Mouse (Mus musculus): ENCODE results near the gene Setd3. TPM values are rescaled to one million over a fixed set of nuclear protein-coding genes. Genes with fewer than 3 reads are reported as not detected.

The Setd3 gene
- polyA plus RNA-seq, 1 experiment from 2014 or later = 88.8 TPM

DNA sequence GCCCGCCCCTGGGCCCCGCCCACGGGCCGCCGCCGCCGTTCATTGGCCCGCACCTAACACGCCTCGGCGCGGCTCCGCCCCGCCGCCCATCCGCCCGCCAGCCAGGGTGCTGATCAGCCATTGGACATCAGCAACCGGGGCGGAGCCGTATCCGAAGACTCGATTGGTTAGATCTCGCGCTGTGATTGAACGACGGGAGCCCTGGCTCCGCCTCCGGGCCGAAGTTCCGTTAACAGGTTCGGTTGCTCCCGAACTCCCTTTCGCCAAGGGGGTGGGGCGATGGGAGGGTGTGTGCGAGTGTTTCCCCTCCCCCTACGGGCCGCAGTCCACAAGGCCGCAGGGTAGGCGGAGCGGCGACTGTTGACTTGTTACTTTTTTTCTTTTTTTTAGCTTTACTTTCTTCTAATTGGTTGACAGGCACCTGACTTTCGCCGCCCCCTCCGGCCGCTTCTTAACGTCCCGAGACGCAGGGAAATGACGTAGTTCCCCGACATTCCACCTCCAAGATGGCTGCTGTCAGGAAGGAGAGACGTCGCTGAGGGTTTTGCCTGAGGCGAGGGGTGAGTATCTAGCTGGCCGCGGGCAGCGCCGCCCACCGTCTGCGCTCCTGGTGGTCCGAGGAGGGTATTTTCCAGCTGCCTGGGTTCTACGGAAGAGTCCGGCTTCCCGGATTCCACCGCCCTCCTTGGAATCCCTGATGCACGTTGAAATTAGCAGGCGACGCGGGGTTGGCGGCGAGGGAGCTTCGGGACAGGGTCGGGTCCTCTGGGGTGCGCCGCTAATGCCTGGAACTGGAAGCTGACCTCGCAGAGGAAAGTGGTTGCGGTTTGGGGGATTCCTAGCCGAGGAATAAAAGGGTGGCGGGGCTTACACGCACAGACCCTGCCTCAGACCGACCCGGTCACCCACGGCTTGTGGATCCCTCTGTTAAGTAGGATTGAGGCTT, 480 bp upstream of the Setd3 start, which contains the start of gene Ccnk:
Ccnk (plus strand) TSS at position 259 of the 946 bp plus-strand sequence.
- no peaks in the 10 kb centered on the region; the same call in 1 of the 2 replicates for H3K36me3 ChIP-seq (ENCODE audit: control insufficient read depth, insufficient read depth, low read length)
- H3K27me3 ChIP-seq (ENCODE audit: control insufficient read depth, insufficient read depth, low read depth, low read length) = no peaks in the 10 kb centered on the region
- H3K27ac ChIP-seq (ENCODE audit: low read length) = peak within 1 kb of the TSS; percentile 95
- H3K4me1 ChIP-seq (replicated peaks; ENCODE audit: control insufficient read depth, insufficient read depth, low read length) = peaks cover 25% of the 10 kb centered on the region
- 0% methylated on average over 80 of the region's 82 CpGs for WGBS
- H3K4me3 ChIP-seq (ENCODE audit: low read length) = peak within 1 kb of the TSS; percentile 99
- ATAC-seq (ENCODE audit: low read depth) = peak; percentile 97
- H3K9ac ChIP-seq (ENCODE audit: low read length) = peak within 1 kb of the TSS; percentile 99
- H3K9me3 ChIP-seq (ENCODE audit: control insufficient read depth, low read length) = no peaks in the 10 kb centered on the region
- H3K4me2 ChIP-seq (ENCODE audit: low read depth, low read length) = peak within 1 kb of the TSS; percentile 91

DNA sequence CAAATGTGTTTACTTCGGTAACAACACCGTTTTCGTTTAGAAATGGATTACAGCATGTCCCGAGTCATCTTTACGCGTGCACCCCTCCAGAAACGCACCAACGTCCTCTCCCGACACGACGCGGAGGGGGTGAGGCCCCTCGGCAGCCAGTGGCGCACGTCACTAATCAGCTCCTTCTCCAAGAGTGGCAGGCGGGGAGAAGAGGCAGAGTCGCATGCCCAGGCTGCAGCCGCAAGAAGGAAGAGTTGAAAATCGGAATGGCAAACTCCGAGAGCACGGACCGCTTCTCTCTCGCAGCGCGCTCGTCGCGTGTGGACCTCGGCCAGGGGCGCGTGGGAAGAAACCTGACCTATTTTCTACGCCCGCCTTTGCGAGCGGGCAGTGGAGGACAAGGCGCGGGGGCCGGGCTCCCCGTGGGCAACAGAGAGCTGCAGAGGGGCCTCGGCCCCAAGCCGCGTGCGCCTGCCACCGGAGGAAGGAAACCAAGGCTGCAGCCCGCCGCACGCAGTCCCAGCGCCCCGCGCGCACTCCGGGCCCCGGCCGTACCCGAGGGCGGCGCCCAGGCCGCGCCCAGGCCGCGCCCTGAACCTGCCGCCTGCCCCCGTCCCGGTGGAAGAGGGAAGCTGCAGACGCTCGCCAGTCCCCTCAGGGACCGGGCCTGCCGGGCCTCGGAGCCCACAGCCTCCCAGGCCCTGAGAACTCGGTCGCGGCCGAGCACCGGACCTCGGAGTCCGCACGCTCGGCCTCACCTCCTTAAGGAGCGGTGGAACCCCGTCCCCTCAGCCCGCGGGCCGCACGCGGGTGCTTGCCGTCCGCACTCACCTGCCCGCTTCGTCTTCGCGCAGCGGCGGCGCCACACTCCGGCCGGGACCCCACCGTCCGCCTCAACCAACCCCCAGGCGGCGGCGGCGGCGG, 526 bp downstream of the Setd3 start:
- Histone ChIP-seq H3K27ac (ENCODE audit: low read length) (peak overlapping the region; percentile 95), H3K9ac (ENCODE audit: low read length) (peak overlapping the region; percentile 99), H3K27me3 (ENCODE audit: control insufficient read depth, insufficient read depth, low read depth, low read length) (no peaks in the 10 kb centered on the region), H3K9me3 (ENCODE audit: control insufficient read depth, low read length) (no peaks in the 10 kb centered on the region), H3K4me1 (replicated peaks; ENCODE audit: control insufficient read depth, insufficient read depth, low read length) (peaks cover 25% of the 10 kb centered on the region), H3K4me2 (ENCODE audit: low read depth, low read length) (peak overlapping the region; percentile 79), H3K36me3 (ENCODE audit: control insufficient read depth, insufficient read depth, low read length) (no peaks in the 10 kb centered on the region; the same call in 1 of the 2 replicates), H3K4me3 (ENCODE audit: low read length) (peak overlapping the region; percentile 99)
- peak; percentile 32; the same call in 1 of the 2 replicates for ATAC-seq (ENCODE audit: low read depth)
- WGBS = 0% methylated on average over 86 of the region's 103 CpGs

DNA sequence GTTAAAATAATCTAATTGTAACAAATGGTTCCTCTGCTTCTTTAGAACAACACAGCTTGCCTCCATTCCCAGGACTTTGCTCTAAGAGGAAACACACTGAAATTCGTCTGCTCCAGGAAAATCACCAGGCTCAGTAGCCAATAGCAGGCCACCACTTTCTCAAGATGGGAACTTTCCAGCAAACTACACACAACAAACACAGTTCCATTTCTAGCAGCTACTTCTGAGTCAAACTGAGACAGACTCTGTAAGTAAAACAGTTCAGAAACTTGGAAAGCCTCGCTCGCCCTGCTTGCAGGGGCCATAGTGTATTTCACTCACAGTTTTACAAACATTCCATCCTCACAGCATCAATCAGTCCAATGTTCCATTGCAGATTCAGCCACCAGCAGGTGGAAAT, 2.7 kb downstream of the Setd3 start:
- ATAC-seq (ENCODE audit: low read depth) = no peak
- H3K27me3 ChIP-seq (ENCODE audit: control insufficient read depth, insufficient read depth, low read depth, low read length) = no peaks in the 10 kb centered on the region
- no peak overlapping the region for H3K4me2 ChIP-seq (ENCODE audit: low read depth, low read length)
- no peaks in the 10 kb centered on the region; the same call in 1 of the 2 replicates for H3K36me3 ChIP-seq (ENCODE audit: control insufficient read depth, insufficient read depth, low read length)
- H3K4me1 ChIP-seq (replicated peaks; ENCODE audit: control insufficient read depth, insufficient read depth, low read length) = peaks cover 30% of the 10 kb centered on the region
- H3K9me3 ChIP-seq (ENCODE audit: control insufficient read depth, low read length) = no peaks in the 10 kb centered on the region
- H3K27ac ChIP-seq (ENCODE audit: low read length) = no peak overlapping the region
- no peak overlapping the region for H3K4me3 ChIP-seq (ENCODE audit: low read length)
- whole genome bisulfite sequencing = 57% methylated on average over 3 of the region's 3 CpGs
- H3K9ac ChIP-seq (ENCODE audit: low read length) = no peak overlapping the region

DNA sequence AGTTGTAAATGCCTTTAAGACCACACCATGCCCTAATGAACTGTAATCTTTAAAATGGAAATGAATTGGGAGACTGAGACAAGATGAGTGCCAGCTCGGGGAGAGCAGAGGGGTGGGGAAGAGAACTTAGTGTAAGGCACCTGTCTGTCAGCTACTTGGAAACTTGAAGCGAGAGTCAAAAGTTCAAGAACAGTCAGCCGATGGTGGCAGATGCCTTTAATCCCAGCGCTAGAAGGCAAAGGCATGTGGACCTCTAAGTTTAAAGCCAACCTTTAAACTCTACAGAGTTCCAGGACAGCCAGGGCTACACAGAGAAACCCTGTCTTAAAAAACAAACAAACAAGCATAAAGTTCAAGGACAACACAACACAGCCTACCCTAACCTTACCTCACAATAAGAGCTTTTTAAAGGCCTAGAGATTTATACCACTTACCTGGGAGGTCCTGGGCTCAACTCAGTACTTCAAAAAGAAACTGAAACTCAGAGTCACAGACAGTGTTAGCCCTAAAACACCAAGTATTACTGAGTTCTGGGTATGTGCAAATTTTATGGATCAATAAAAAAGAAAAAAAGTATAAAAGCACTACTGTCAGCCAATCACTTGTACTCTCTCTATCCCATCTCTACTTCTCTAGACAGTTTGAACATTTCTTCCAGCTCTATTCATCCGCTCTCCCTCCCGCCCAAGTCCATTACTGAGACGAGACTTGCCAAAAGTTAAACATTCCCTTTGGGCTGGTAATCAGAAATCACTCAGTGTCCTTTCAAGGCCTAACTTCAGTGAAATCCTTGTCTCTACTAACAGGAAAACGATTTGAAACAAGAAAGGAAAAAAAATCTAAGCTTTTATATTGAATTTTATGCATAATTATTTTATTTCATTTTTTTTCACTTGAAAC, 4.3 kb downstream of the Setd3 start:
- ATAC-seq (ENCODE audit: low read depth) = no peak
- no peaks in the 10 kb centered on the region for H3K9me3 ChIP-seq (ENCODE audit: control insufficient read depth, low read length)
- WGBS = 61% methylated on average over 8 of the region's 8 CpGs
- H3K27me3 ChIP-seq (ENCODE audit: control insufficient read depth, insufficient read depth, low read depth, low read length) = no peaks in the 10 kb centered on the region
- no peak overlapping the region for H3K4me3 ChIP-seq (ENCODE audit: low read length)
- H3K4me2 ChIP-seq (ENCODE audit: low read depth, low read length) = no peak overlapping the region
- no peaks in the 10 kb centered on the region; the same call in 1 of the 2 replicates for H3K36me3 ChIP-seq (ENCODE audit: control insufficient read depth, insufficient read depth, low read length)
- no peak overlapping the region for H3K27ac ChIP-seq (ENCODE audit: low read length)
- H3K4me1 ChIP-seq (replicated peaks; ENCODE audit: control insufficient read depth, insufficient read depth, low read length) = peaks cover 26% of the 10 kb centered on the region
- H3K9ac ChIP-seq (ENCODE audit: low read length) = no peak overlapping the region

DNA sequence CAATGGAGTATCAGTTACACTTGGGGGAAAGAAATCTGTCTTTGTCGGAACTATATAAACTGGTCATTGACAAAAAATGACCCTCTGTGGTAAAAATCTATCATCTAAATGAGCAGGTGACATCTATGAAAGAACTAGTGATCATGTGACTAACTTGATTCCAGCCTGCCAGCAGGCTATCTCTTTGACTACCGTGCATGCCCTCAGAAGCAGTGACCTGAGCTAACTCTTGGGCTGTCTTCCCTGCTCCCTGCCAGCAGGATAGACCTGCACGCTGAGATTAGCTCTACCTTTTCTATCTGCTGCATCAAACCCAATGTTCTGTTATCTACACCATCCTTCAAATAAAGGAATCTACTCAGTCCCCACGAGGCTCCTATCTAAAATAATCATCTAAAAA, 6.5 kb downstream of the Setd3 start:
- Histone ChIP-seq H3K27ac (ENCODE audit: low read length) (no peak overlapping the region), H3K9me3 (ENCODE audit: control insufficient read depth, low read length) (no peaks in the 10 kb centered on the region), H3K4me2 (ENCODE audit: low read depth, low read length) (no peak overlapping the region), H3K4me3 (ENCODE audit: low read length) (no peak overlapping the region), H3K9ac (ENCODE audit: low read length) (no peak overlapping the region), H3K36me3 (ENCODE audit: control insufficient read depth, insufficient read depth, low read length) (no peaks in the 10 kb centered on the region; the same call in 1 of the 2 replicates), H3K4me1 (replicated peaks; ENCODE audit: control insufficient read depth, insufficient read depth, low read length) (peaks cover 29% of the 10 kb centered on the region), H3K27me3 (ENCODE audit: control insufficient read depth, insufficient read depth, low read depth, low read length) (no peaks in the 10 kb centered on the region)
- WGBS = 52% methylated on average over 4 of the region's 4 CpGs
- no peak for ATAC-seq (ENCODE audit: low read depth)

DNA sequence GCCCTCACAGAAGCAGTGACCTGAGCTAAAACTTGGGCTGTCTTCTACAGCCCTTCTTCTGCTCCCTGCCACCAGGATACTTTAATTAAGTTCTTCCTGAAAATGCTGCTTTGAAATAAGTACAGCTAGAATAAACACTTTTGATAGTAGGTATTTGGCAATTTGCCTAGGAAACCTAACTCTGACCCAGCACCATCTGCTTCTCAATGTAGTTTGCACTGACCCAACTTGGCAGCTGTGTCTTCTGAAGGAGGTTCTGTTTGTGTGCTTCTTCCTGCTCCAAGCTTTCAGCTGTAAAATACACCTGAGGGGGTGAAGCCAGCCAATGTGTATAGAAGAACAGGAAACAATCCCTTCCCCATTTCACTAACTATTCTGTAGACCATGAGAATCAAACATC, 7.8 kb downstream of the Setd3 start:
- ATAC-seq (ENCODE audit: low read depth) = no peak; the same call in 1 of the 2 replicates
- Histone ChIP-seq H3K4me1 (replicated peaks; ENCODE audit: control insufficient read depth, insufficient read depth, low read length) (peaks cover 17% of the 10 kb centered on the region), H3K36me3 (ENCODE audit: control insufficient read depth, insufficient read depth, low read length) (no peaks in the 10 kb centered on the region), H3K4me2 (ENCODE audit: low read depth, low read length) (no peak overlapping the region), H3K4me3 (ENCODE audit: low read length) (no peak overlapping the region), H3K27me3 (ENCODE audit: control insufficient read depth, insufficient read depth, low read depth, low read length) (no peaks in the 10 kb centered on the region), H3K27ac (ENCODE audit: low read length) (no peak overlapping the region), H3K9ac (ENCODE audit: low read length) (no peak overlapping the region), H3K9me3 (ENCODE audit: control insufficient read depth, low read length) (no peaks in the 10 kb centered on the region)

DNA sequence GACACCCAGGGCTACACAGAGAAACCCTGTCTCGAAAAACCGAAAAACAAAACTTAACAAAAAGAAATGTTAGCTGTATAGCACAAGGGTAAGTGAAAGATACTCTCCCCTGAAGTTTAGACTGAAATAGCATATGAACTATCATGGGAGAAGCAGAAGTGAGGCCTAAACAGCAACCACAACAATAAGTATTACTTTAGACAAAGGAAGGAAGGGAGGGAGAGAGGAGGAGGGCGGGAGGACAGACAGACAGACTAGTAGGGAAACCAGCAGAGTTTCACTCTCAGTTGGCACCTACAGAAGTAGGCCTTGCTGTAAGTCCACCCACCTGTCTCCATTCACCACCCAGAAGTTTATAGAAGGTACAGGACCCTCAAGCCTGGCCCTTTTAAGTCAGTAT, 8.6 kb downstream of the Setd3 start:
- 86% methylated on average over 3 of the region's 3 CpGs for whole genome bisulfite sequencing
- no peaks in the 10 kb centered on the region for H3K9me3 ChIP-seq (ENCODE audit: control insufficient read depth, low read length)
- H3K27ac ChIP-seq (ENCODE audit: low read length) = no peak overlapping the region
- ATAC-seq (ENCODE audit: low read depth) = no peak
- H3K36me3 ChIP-seq (ENCODE audit: control insufficient read depth, insufficient read depth, low read length) = no peaks in the 10 kb centered on the region
- H3K27me3 ChIP-seq (ENCODE audit: control insufficient read depth, insufficient read depth, low read depth, low read length) = no peaks in the 10 kb centered on the region
- H3K4me2 ChIP-seq (ENCODE audit: low read depth, low read length) = no peak overlapping the region
- peaks cover 16% of the 10 kb centered on the region for H3K4me1 ChIP-seq (replicated peaks; ENCODE audit: control insufficient read depth, insufficient read depth, low read length)
- H3K4me3 ChIP-seq (ENCODE audit: low read length) = no peak overlapping the region
- H3K9ac ChIP-seq (ENCODE audit: low read length) = no peak overlapping the region

DNA sequence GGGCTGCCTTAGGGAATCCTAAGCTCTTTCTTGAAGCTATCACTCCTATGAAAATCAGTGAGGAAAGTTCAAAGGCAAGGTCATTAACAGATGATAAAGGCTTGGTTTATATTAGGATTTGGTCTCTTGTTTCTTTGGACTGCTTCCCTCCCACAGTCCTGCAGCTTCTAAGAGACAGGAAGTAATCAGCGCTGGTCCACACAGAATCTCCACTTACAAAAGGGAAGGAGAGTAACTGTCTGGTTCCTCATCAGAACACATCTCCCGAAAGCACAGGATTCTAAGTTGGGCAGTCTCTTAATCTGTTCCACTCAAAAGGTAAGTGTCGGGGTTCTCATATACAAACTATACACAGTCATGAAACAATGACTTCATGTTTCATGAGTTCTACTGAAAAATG, 10.2 kb downstream of the Setd3 start:
- Histone ChIP-seq H3K36me3 (ENCODE audit: control insufficient read depth, insufficient read depth, low read length) (peaks cover 4% of the 10 kb centered on the region; the same call in 1 of the 2 replicates), H3K9ac (ENCODE audit: low read length) (no peak overlapping the region), H3K9me3 (ENCODE audit: control insufficient read depth, low read length) (no peaks in the 10 kb centered on the region), H3K4me2 (ENCODE audit: low read depth, low read length) (no peak overlapping the region), H3K4me1 (replicated peaks; ENCODE audit: control insufficient read depth, insufficient read depth, low read length) (peaks cover 16% of the 10 kb centered on the region), H3K4me3 (ENCODE audit: low read length) (no peak overlapping the region), H3K27ac (ENCODE audit: low read length) (no peak overlapping the region), H3K27me3 (ENCODE audit: control insufficient read depth, insufficient read depth, low read depth, low read length) (no peaks in the 10 kb centered on the region)
- no peak for ATAC-seq (ENCODE audit: low read depth)
- 45% methylated on average over 3 of the region's 3 CpGs for WGBS

Measured in lung, embryonic 16.5 days (tissue).